In the genomic region with DNA sequence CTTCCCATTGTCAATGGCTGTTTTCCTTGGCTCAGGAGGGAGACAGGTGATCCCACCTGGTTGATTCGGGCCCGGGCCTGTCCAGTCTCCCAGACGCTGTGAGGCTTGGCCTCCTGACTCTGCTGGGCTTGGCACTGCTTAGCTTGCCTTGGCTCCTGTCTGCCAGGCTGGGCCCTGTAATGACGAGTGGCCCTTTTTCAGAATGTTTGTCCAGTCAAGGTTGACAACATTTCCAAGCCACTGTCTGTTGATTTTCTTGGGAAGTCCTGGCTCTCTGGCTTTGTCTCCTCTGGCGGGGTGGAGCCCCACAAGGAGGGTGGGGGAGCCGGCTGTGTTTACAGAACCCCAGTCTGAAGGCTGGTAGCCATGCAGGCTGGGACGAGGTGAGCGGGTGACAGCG, we compare ENCODE assay signal across 12 mouse cellular contexts. TPM values are rescaled to one million over a fixed set of nuclear protein-coding genes. Genes with fewer than 3 reads are reported as not detected.
DNase-seq lines count a peak whose midpoint lies in the region; ATAC-seq lines count a peak whose summit lies in the region.
"Had no signal": no experiment of that assay in that cellular context is flagged by ENCODE, and none has a peak within 500 bp of the region (broad histone marks: within the 10 kb centered on the region; RNA-seq: fewer than 3 reads in every experiment).

No protein-coding gene starts in this region.

- H3K4me1 ChIP-seq in lung, embryonic 15.5 days, result no peaks in the 10 kb centered on the region
- peaks cover 37% of the 10 kb centered on the region for H3K4me1 ChIP-seq in liver, embryonic 12.5 days

- no peak overlapping the region for H3K4me3 ChIP-seq in lung, embryonic 15.5 days
- H3K4me3 ChIP-seq in liver, embryonic 12.5 days, result no peak overlapping the region
- H3K4me3 ChIP-seq: limb, embryonic 13.5 days had no signal

- H3K9me3 ChIP-seq in lung, embryonic 15.5 days, result no peaks in the 10 kb centered on the region
- no peaks in the 10 kb centered on the region for H3K9me3 ChIP-seq in liver, embryonic 12.5 days (replicated peaks)
- H3K9me3 ChIP-seq: G1E; limb, embryonic 13.5 days had no signal

- peak; percentile 23; the same call in 1 of the 2 replicates for ATAC-seq in lung, embryonic 15.5 days (ENCODE audit: borderline replicate concordance, extremely low read depth, low FRiP score, low TSS enrichment)
- ATAC-seq in liver, embryonic 12.5 days, result no peak

- no peak overlapping the region for H3K9ac ChIP-seq in lung, embryonic 15.5 days
- no peak overlapping the region for H3K9ac ChIP-seq in liver, embryonic 12.5 days
- H3K9ac ChIP-seq: limb, embryonic 13.5 days had no signal

- no peaks in the 10 kb centered on the region for H3K36me3 ChIP-seq in lung, embryonic 15.5 days
- H3K36me3 ChIP-seq in liver, embryonic 12.5 days, result no peaks in the 10 kb centered on the region
- H3K36me3 ChIP-seq: G1E; limb, embryonic 13.5 days had no signal

- 38% methylated on average over 9 of the region's 9 CpGs for WGBS in lung, embryonic 15.5 days
- WGBS in liver, embryonic 12.5 days (ENCODE audit: insufficient replicate concordance), result 64% methylated on average over 9 of the region's 9 CpGs

- H3K4me2 ChIP-seq in lung, embryonic 15.5 days, result no peak overlapping the region
- no peak overlapping the region for H3K4me2 ChIP-seq in liver, embryonic 12.5 days
- H3K4me2 ChIP-seq: limb, embryonic 13.5 days had no signal

- H3K27me3 ChIP-seq in lung, embryonic 15.5 days, result no peaks in the 10 kb centered on the region
- H3K27me3 ChIP-seq in liver, embryonic 12.5 days (replicated peaks), result 0 out of 2 replicates have a peak, but pooled peaks cover 4% of the 10 kb centered on the region

- peak overlapping the region; percentile 31 for H3K27ac ChIP-seq in lung, embryonic 15.5 days
- no peak overlapping the region for H3K27ac ChIP-seq in liver, embryonic 12.5 days
- H3K27ac ChIP-seq: limb, embryonic 13.5 days had no signal

- peak; percentile 59 for DNase-seq in cerebellum, adult 11-12 months
- no peak for DNase-seq in cerebellum, adult 11 months
- peak; percentile 57 for DNase-seq in ovary, adult 18-20 months (ENCODE audit: low spot score)
- no peak for DNase-seq in ovary, postnatal 14 days (ENCODE audit: low spot score)
- no peak for DNase-seq in layer of hippocampus, adult 18-20 months (ENCODE audit: low spot score in 2 of 2)
- no peak for DNase-seq in heart, adult 8-10 months (ENCODE audit: low spot score)
- DNase-seq: heart, postnatal 4 days; kidney, postnatal 14 days had no signal

RNA-seq across cellular contexts. Expression of a gene that starts 49.2 kb away (rescaled TPM):
- polyA plus RNA-seq in lung, embryonic 15.5 days (2015; fragmentation: Nextera tagmentation; extraction: Ambion mirVana), result 2.2 and 3.2 TPM in 2 replicates
- polyA plus RNA-seq in liver, embryonic 12.5 days (2016; fragmentation: Nextera tagmentation; extraction: Ambion mirVana), result 0.07 and 0.36 TPM in 2 replicates
- 1 to 10 TPM; 1.8 to 2.8 TPM for total RNA-seq in layer of hippocampus, adult 18-20 months (2021)
- total RNA-seq in heart, adult 8-10 months (2022), result 1 to 10 TPM in 3 of 4 experiments, under 1 TPM in 1; 0.65 to 1.2 (median 1.1) TPM
- total RNA-seq: G1E had no signal
- polyA plus RNA-seq: G1E had no signal

Comparison
In these comparisons a context has a peak if more than half of its experiments do, and no peak if none do; other contexts are left out.
1. DNase-seq: peak in cerebellum, adult 11-12 months (single experiment) and ovary, adult 18-20 months (single experiment); none in cerebellum, adult 11 months (single experiment), ovary, postnatal 14 days (single experiment), layer of hippocampus, adult 18-20 months (0 of 2) and heart, adult 8-10 months (single experiment).